Mouse (Mus musculus): ENCODE measurements around the gene Ube2d2b. TPM values are rescaled to one million over a fixed set of nuclear protein-coding genes. Genes with fewer than 3 reads are reported as not detected.

Gene Ube2d2b
- 0.13 and 0.22 TPM in 2 replicates for polyA plus RNA-seq (2016; fragmentation: Nextera tagmentation; extraction: Ambion mirVana)

GRCm38 (mm10) chr5:107829998-107830560 lies at the start of gene Ube2d2b:
Ube2d2b (plus strand) TSS chr5:107830099.
- Histone ChIP-seq H3K27me3 (no peaks in the 10 kb centered on the region), H3K4me1 (no peaks in the 10 kb centered on the region), H3K27ac (no peak within 1 kb of the TSS), H3K4me3 (no peak within 1 kb of the TSS), H3K9ac (no peak within 1 kb of the TSS), H3K9me3 (replicated peaks) (0 out of 2 replicates have a peak, but pooled peaks cover 9% of the 10 kb centered on the region), H3K36me3 (peaks cover 13% of the 10 kb centered on the region), H3K4me2 (replicated peaks) (no peak within 1 kb of the TSS)
- ATAC-seq (ENCODE audit: low FRiP score), result no peak
- 95% methylated on average over 22 of the region's 22 CpGs for WGBS

DNA sequence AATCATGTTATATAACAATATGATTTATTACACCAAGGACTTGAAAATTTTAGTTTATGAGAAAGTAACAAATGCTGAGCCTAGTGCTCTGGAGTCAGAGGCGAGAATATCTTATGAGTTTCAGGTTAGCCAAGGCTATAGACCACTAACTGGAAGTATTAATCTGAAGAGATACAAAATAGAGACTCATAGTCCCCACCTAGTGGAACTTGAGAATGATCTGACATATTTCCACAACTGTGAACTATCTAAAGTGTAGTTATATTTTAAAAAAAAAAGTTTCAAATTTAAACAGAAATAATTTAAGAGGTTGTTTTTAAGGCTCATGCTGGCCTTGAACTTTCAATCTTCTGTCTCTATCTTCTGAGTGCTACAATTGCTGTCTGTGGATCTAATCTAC lies 47.5 kb upstream of the Ube2d2b start:
- H3K27me3 ChIP-seq, result no peaks in the 10 kb centered on the region
- 0 out of 2 replicates have a peak, but pooled peaks cover 14% of the 10 kb centered on the region for H3K36me3 ChIP-seq
- no peak overlapping the region for H3K4me2 ChIP-seq (replicated peaks)
- no peak for ATAC-seq (ENCODE audit: low FRiP score)
- H3K9ac ChIP-seq, result no peak overlapping the region
- H3K4me1 ChIP-seq, result no peaks in the 10 kb centered on the region
- WGBS, result 89% methylated on average over 1 of the region's 1 CpGs
- H3K9me3 ChIP-seq (replicated peaks), result no peaks in the 10 kb centered on the region
- H3K27ac ChIP-seq, result no peak overlapping the region
- H3K4me3 ChIP-seq, result no peak overlapping the region

- H3K9me3 ChIP-seq (replicated peaks), result no peaks in the 10 kb centered on the region
- 86% methylated on average over 6 of the region's 7 CpGs for WGBS
- no peak overlapping the region for H3K9ac ChIP-seq
- no peak for ATAC-seq (ENCODE audit: low FRiP score)
- H3K4me2 ChIP-seq (replicated peaks), result no peak overlapping the region
- H3K36me3 ChIP-seq, result 0 out of 2 replicates have a peak, but pooled peaks cover 14% of the 10 kb centered on the region
- H3K27me3 ChIP-seq, result no peaks in the 10 kb centered on the region
- H3K4me1 ChIP-seq, result no peaks in the 10 kb centered on the region
- H3K27ac ChIP-seq, result no peak overlapping the region
- H3K4me3 ChIP-seq, result no peak overlapping the region
These were observed 42.0 kb upstream of the Ube2d2b start for GRCm38 (mm10) chr5:107787682-107788443.

- Histone ChIP-seq H3K4me2 (replicated peaks) (no peak overlapping the region), H3K27me3 (no peaks in the 10 kb centered on the region), H3K9ac (no peak overlapping the region), H3K27ac (no peak overlapping the region), H3K4me1 (no peaks in the 10 kb centered on the region), H3K9me3 (replicated peaks) (no peaks in the 10 kb centered on the region), H3K36me3 (0 out of 2 replicates have a peak, but pooled peaks cover 13% of the 10 kb centered on the region), H3K4me3 (no peak overlapping the region)
- 84% methylated on average over 5 of the region's 5 CpGs for WGBS
- ATAC-seq (ENCODE audit: low FRiP score), result no peak
These were observed 40.4 kb upstream of the Ube2d2b start for GRCm38 (mm10) chr5:107789492-107789891.

- WGBS, result 88% methylated on average over 2 of the region's 2 CpGs
- Histone ChIP-seq H3K27ac (no peak overlapping the region), H3K9me3 (replicated peaks) (no peaks in the 10 kb centered on the region), H3K4me1 (no peaks in the 10 kb centered on the region), H3K36me3 (peaks cover 9% of the 10 kb centered on the region), H3K9ac (no peak overlapping the region), H3K4me2 (replicated peaks) (no peak overlapping the region), H3K4me3 (no peak overlapping the region), H3K27me3 (no peaks in the 10 kb centered on the region)
- no peak for ATAC-seq (ENCODE audit: low FRiP score)
These were observed 37.9 kb upstream of the Ube2d2b start for GRCm38 (mm10) chr5:107791966-107792365.

GRCm38 (mm10) chr5:107792516-107792915 lies 37.4 kb upstream of the Ube2d2b start:
- H3K27me3 ChIP-seq, result no peaks in the 10 kb centered on the region
- 94% methylated on average over 3 of the region's 3 CpGs for WGBS
- H3K4me3 ChIP-seq, result no peak overlapping the region
- H3K27ac ChIP-seq, result no peak overlapping the region
- H3K9ac ChIP-seq, result no peak overlapping the region
- peaks cover 11% of the 10 kb centered on the region for H3K36me3 ChIP-seq
- no peaks in the 10 kb centered on the region for H3K9me3 ChIP-seq (replicated peaks)
- H3K4me1 ChIP-seq, result no peaks in the 10 kb centered on the region
- H3K4me2 ChIP-seq (replicated peaks), result no peak overlapping the region
- ATAC-seq (ENCODE audit: low FRiP score), result no peak

DNA sequence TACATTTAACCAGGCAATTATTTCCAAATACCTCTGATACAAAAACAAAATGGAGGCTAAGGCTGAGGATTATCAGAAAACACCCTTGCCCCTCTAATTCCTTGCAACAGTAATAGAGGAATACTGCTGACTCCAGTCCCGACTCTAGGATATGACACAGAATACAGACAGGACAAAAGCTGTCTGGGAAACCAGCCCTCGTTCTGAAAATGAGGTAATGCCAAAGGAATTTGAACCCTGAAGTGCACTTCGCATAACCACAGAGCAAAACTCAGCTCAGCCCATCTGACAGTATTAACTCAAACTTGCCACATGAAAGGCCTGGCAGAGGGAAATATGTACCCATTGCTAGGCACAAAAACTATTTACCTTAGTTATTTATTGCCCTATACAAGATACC lies 36.6 kb upstream of the Ube2d2b start:
- H3K9ac ChIP-seq, result no peak overlapping the region
- H3K9me3 ChIP-seq (replicated peaks), result no peaks in the 10 kb centered on the region
- ATAC-seq (ENCODE audit: low FRiP score), result no peak
- no peaks in the 10 kb centered on the region for H3K27me3 ChIP-seq
- H3K36me3 ChIP-seq, result peaks cover 11% of the 10 kb centered on the region
- no peak overlapping the region for H3K27ac ChIP-seq
- no peaks in the 10 kb centered on the region for H3K4me1 ChIP-seq
- no peak overlapping the region for H3K4me3 ChIP-seq
- H3K4me2 ChIP-seq (replicated peaks), result no peak overlapping the region
- WGBS, result 58% methylated on average over 3 of the region's 3 CpGs

GRCm38 (mm10) chr5:107793927-107794326 lies 36.0 kb upstream of the Ube2d2b start:
- Histone ChIP-seq H3K4me3 (no peak overlapping the region), H3K27me3 (no peaks in the 10 kb centered on the region), H3K4me1 (no peaks in the 10 kb centered on the region), H3K36me3 (peaks cover 15% of the 10 kb centered on the region), H3K9me3 (replicated peaks) (no peaks in the 10 kb centered on the region), H3K27ac (no peak overlapping the region), H3K9ac (no peak overlapping the region), H3K4me2 (replicated peaks) (no peak overlapping the region)
- no peak for ATAC-seq (ENCODE audit: low FRiP score)
- WGBS, result 42% methylated on average over 2 of the region's 2 CpGs

- Histone ChIP-seq H3K4me1 (no peaks in the 10 kb centered on the region), H3K4me3 (no peak overlapping the region), H3K36me3 (peaks cover 15% of the 10 kb centered on the region), H3K27me3 (no peaks in the 10 kb centered on the region), H3K27ac (no peak overlapping the region), H3K9ac (no peak overlapping the region), H3K9me3 (replicated peaks) (no peaks in the 10 kb centered on the region), H3K4me2 (replicated peaks) (no peak overlapping the region)
- 93% methylated on average over 6 of the region's 6 CpGs for WGBS
- no peak for ATAC-seq (ENCODE audit: low FRiP score)
These were observed 31.6 kb upstream of the Ube2d2b start for GRCm38 (mm10) chr5:107798290-107798689.

DNA sequence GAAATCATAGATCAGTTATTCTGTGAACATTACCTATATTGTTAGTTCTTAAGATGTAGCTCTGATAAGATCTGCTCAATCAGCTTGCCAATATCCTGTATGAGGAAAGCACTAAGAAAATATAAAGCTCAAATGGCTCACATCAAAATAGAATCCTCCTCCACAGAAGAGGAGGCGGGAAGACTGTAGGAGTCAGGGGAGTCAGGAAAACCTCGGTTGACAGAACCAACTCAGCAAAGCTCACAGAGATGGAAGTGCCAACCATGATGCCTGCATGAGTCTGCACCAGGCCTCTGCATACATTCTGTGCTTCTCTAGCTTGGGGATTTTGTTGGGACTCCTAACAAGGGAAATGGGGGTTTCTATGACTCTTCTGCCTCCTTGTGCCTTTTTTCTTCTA lies 28.7 kb upstream of the Ube2d2b start:
- Histone ChIP-seq H3K27me3 (no peaks in the 10 kb centered on the region), H3K4me3 (no peak overlapping the region), H3K4me2 (replicated peaks) (no peak overlapping the region), H3K4me1 (no peaks in the 10 kb centered on the region), H3K36me3 (peaks cover 8% of the 10 kb centered on the region), H3K9ac (no peak overlapping the region), H3K27ac (no peak overlapping the region), H3K9me3 (replicated peaks) (no peaks in the 10 kb centered on the region)
- ATAC-seq (ENCODE audit: low FRiP score), result no peak
- 85% methylated on average over 2 of the region's 2 CpGs for WGBS

GRCm38 (mm10) chr5:107802621-107803020 lies 27.3 kb upstream of the Ube2d2b start:
- H3K4me1 ChIP-seq, result no peaks in the 10 kb centered on the region
- H3K36me3 ChIP-seq, result peaks cover 4% of the 10 kb centered on the region; the same call in 1 of the 2 replicates
- no peak overlapping the region for H3K4me3 ChIP-seq
- no peaks in the 10 kb centered on the region for H3K27me3 ChIP-seq
- no peak overlapping the region for H3K27ac ChIP-seq
- H3K9me3 ChIP-seq (replicated peaks), result no peaks in the 10 kb centered on the region
- H3K9ac ChIP-seq, result no peak overlapping the region
- ATAC-seq (ENCODE audit: low FRiP score), result no peak
- no peak overlapping the region for H3K4me2 ChIP-seq (replicated peaks)

GRCm38 (mm10) chr5:107807496-107807895 lies 22.4 kb upstream of the Ube2d2b start:
- ATAC-seq (ENCODE audit: low FRiP score), result no peak
- no peak overlapping the region for H3K4me2 ChIP-seq (replicated peaks)
- no peak overlapping the region for H3K4me3 ChIP-seq
- H3K27me3 ChIP-seq, result no peaks in the 10 kb centered on the region
- WGBS, result 89% methylated on average over 4 of the region's 4 CpGs
- H3K27ac ChIP-seq, result no peak overlapping the region
- no peaks in the 10 kb centered on the region for H3K4me1 ChIP-seq
- H3K9ac ChIP-seq, result no peak overlapping the region
- H3K36me3 ChIP-seq, result peaks cover 13% of the 10 kb centered on the region; the same call in 1 of the 2 replicates
- no peaks in the 10 kb centered on the region for H3K9me3 ChIP-seq (replicated peaks)

DNA sequence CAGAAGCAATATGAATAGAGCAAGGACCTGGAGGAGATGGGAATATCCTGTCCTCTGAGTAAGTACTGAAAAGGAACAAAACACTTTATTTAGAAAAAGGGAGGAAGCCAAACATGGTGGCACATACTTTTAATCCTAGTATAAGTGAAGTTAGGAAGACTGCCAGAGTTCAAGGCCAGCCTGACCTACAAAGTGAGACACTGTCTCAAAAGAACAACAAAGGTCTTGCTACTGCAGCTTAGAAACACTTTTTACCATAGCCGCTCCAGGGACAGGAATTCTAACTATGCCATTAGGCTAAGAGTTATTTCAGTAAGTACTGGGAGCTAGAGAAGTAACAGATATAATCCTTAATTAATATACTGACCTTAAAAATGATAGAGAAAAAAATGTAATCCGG lies 15.2 kb upstream of the Ube2d2b start:
- Histone ChIP-seq H3K9ac (no peak overlapping the region), H3K27me3 (no peaks in the 10 kb centered on the region), H3K9me3 (replicated peaks) (no peaks in the 10 kb centered on the region), H3K4me3 (no peak overlapping the region), H3K4me1 (no peaks in the 10 kb centered on the region), H3K4me2 (replicated peaks) (no peak overlapping the region), H3K36me3 (peaks cover 32% of the 10 kb centered on the region), H3K27ac (no peak overlapping the region)
- ATAC-seq (ENCODE audit: low FRiP score), result no peak
- 93% methylated on average over 2 of the region's 2 CpGs for WGBS

Data from hindbrain, embryonic 12.5 days (tissue).